Comparison of ENCODE assay signal across 23 mouse cellular contexts in genomic region chr16:21904636-21905035, GRCm38 (mm10). TPM values are rescaled to one million over a fixed set of nuclear protein-coding genes. Genes with fewer than 3 reads are reported as not detected.
DNase-seq lines count a peak whose midpoint lies in the region; ATAC-seq and TF ChIP-seq lines count a peak whose summit lies in the region.
"Had no signal": no experiment of that assay in that cellular context is flagged by ENCODE, and none has a peak within 500 bp of the region (broad histone marks: within the 10 kb centered on the region; RNA-seq: fewer than 3 reads in every experiment).

No protein-coding gene starts in this region.

- no peak overlapping the region for H3K27ac ChIP-seq in midbrain, embryonic 11.5 days (ENCODE audit: low read depth, low read length)
- no peak overlapping the region for H3K27ac ChIP-seq in midbrain, embryonic 16.5 days (ENCODE audit: low read length)
- H3K27ac ChIP-seq in CH12.LX (ENCODE audit: insufficient read depth, low read depth) = no peak overlapping the region

- H3K4me2 ChIP-seq in midbrain, embryonic 11.5 days = no peak overlapping the region
- no peak overlapping the region for H3K4me2 ChIP-seq in midbrain, embryonic 16.5 days (ENCODE audit: low read length)
- H3K4me2 ChIP-seq in CH12.LX (ENCODE audit: insufficient read depth, low read depth, poor library complexity, severe bottlenecking) = no peak overlapping the region

- no peaks in the 10 kb centered on the region for H3K79me2 ChIP-seq in CH12.LX (replicated peaks; ENCODE audit: control insufficient read depth, extremely low read depth, insufficient read depth, poor library complexity, severe bottlenecking)

- 93% methylated on average over 10 of the region's 10 CpGs for WGBS in midbrain, embryonic 11.5 days
- 88% methylated on average over 10 of the region's 10 CpGs for WGBS in midbrain, embryonic 16.5 days

- no peak for TF ChIP-seq EP300 in CH12.LX (IDR thresholded peaks at IDR 0.05; ENCODE audit: low read length)

- intact Hi-C loops in heart, postnatal 25 days (cut with DNase I) = no loop called here

- no peak for ATAC-seq in midbrain, embryonic 11.5 days (ENCODE audit: low FRiP score)
- no peak for ATAC-seq in midbrain, embryonic 16.5 days
- ATAC-seq: activated CD4-positive, CD25-positive, alpha-beta regulatory T cell, adult 4 months; CD4-positive, CD25-positive, alpha-beta regulatory T cell, adult 4 months; Patski had no signal

- dilution Hi-C loops in CH12.LX (cut with MboI; ENCODE audit: extremely low pct_ligation_motif_present, extremely low pct_unique_long_range_greater_than_20kb, low sequenced_read_pairs) = no loop called here

- in situ Hi-C loops in CH12.LX (cut with MboI; ENCODE audit: low pct_ligation_motif_present, low pct_unique_long_range_greater_than_20kb, low sequenced_read_pairs) = no loop called here

- TF ChIP-seq POLR2A in CH12.LX (IDR thresholded peaks at IDR 0.05; ENCODE audit: low read depth, low read length) = no peak

- no peaks in the 10 kb centered on the region for H3K9me3 ChIP-seq in midbrain, embryonic 11.5 days (ENCODE audit: control insufficient read depth, low read length)
- no peaks in the 10 kb centered on the region for H3K9me3 ChIP-seq in midbrain, embryonic 16.5 days (replicated peaks; ENCODE audit: control insufficient read depth, low read length, poor library complexity, severe bottlenecking)
- no peaks in the 10 kb centered on the region for H3K9me3 ChIP-seq in CH12.LX (replicated peaks; ENCODE audit: low read length)
- H3K9me3 ChIP-seq: G1E had no signal

- H3K27me3 ChIP-seq in midbrain, embryonic 11.5 days (ENCODE audit: control insufficient read depth, insufficient read depth, low read length) = no peaks in the 10 kb centered on the region
- no peaks in the 10 kb centered on the region for H3K27me3 ChIP-seq in midbrain, embryonic 16.5 days (ENCODE audit: control insufficient read depth, insufficient read depth, low read depth, low read length)
- H3K27me3 ChIP-seq in CH12.LX (replicated peaks) = no peaks in the 10 kb centered on the region
- H3K27me3 ChIP-seq: Patski had no signal

- peak; percentile 57 for DNase-seq in heart, adult 11 months
- no peak for DNase-seq in heart, postnatal 25 days (ENCODE audit: low spot score)
- DNase-seq in midbrain, embryonic 11.5 days (ENCODE audit: low spot score, missing footprints) = peak; percentile 75
- DNase-seq in CH12.LX (ENCODE audit: extremely low read depth) (no peak), R1 (ENCODE audit: low read depth, low spot score) (peak; percentile 18)
- no peak for DNase-seq in ovary, postnatal 36 days (ENCODE audit: low spot score)
- DNase-seq in cerebellum, adult 9-10 months = no peak
- DNase-seq: adrenal gland, adult 2 months; adrenal gland, adult 8-10 months; adrenal gland, postnatal 10 days; adrenal gland, postnatal 14 days; adrenal gland, postnatal 25 days; adrenal gland, postnatal 36 days; B cell, adult 2 months; cerebellum, adult 11 months; cerebellum, adult 11-12 months; cerebellum, adult 18-20 months; cerebellum, adult 2 months had no signal

- no peak for TF ChIP-seq CTCF in CH12.LX (conservative IDR thresholded peaks at IDR 0.05 in 1 of 2, IDR thresholded peaks at IDR 0.05 in 1 of 2; ENCODE audit: low read depth in 2 of 2, low read length in 2 of 2)

- no peak overlapping the region for H3K9ac ChIP-seq in midbrain, embryonic 11.5 days (ENCODE audit: low read length)
- no peak overlapping the region for H3K9ac ChIP-seq in midbrain, embryonic 16.5 days (ENCODE audit: low read depth, low read length)
- H3K9ac ChIP-seq in CH12.LX (ENCODE audit: insufficient read depth, low read depth) = no peak overlapping the region

- H3K4me3 ChIP-seq in midbrain, embryonic 11.5 days (ENCODE audit: low read depth, low read length) = no peak overlapping the region
- H3K4me3 ChIP-seq in midbrain, embryonic 16.5 days (ENCODE audit: low read depth, low read length) = no peak overlapping the region
- H3K4me3 ChIP-seq in CH12.LX (replicated peaks in 1 of 3; ENCODE audit: low read depth in 2 of 3, low read length in 2 of 3, poor library complexity in 1 of 3) = no peak overlapping the region

- H3K36me3 ChIP-seq in midbrain, embryonic 11.5 days (ENCODE audit: control insufficient read depth, insufficient read depth, low read length) = no peaks in the 10 kb centered on the region
- peaks cover 8% of the 10 kb centered on the region for H3K36me3 ChIP-seq in midbrain, embryonic 16.5 days (ENCODE audit: control insufficient read depth, insufficient read depth, low read length)
- peaks cover 3 to 22% of the 10 kb centered on the region in 2 experiments for H3K36me3 ChIP-seq in CH12.LX (replicated peaks in 1 of 2; ENCODE audit: control insufficient read depth in 1 of 2, insufficient read depth in 1 of 2, low read length in 1 of 2)
- H3K36me3 ChIP-seq: G1E had no signal

- peaks cover 2% of the 10 kb centered on the region; the same call in 1 of the 2 replicates for H3K4me1 ChIP-seq in midbrain, embryonic 11.5 days (ENCODE audit: control insufficient read depth, insufficient read depth, low read length)
- no peaks in the 10 kb centered on the region for H3K4me1 ChIP-seq in midbrain, embryonic 16.5 days (ENCODE audit: control insufficient read depth, insufficient read depth, low read length)
- H3K4me1 ChIP-seq in CH12.LX (ENCODE audit: control insufficient read depth in 1 of 2, insufficient read depth in 2 of 2) = peaks cover 7% of the 10 kb centered on the region in 2 experiments; a peak in 3 of 4 replicates

- no peak for TF ChIP-seq RAD21 in CH12.LX (IDR thresholded peaks at IDR 0.05; ENCODE audit: low read depth, low read length)

TF ChIP-seq in CH12.LX, 34 proteins besides CTCF, POLR2A, EP300 and RAD21:
- TF ChIP-seq CHD2 (IDR thresholded peaks at IDR 0.05; ENCODE audit: low read length) (0 out of 2 replicates have a peak, but pooled peaks have one; percentile 18), KAT2A (IDR thresholded peaks at IDR 0.05; ENCODE audit: insufficient replicate concordance, low read length) (no peak)

RNA-seq across cellular contexts. Expression of gene Tmem41a, which starts 42.7 kb away (rescaled TPM):
- total RNA-seq in heart, postnatal 25 days (2021) = 10 to 100 TPM in 1 of 2 experiments, 1 to 10 TPM in 1; 8.7 to 13.2 TPM
- 31.4 and 32.7 TPM in 2 replicates for polyA plus RNA-seq in midbrain, embryonic 11.5 days (2014; fragmentation: Nextera tagmentation; extraction: Ambion mirVana)
- 40.1 and 42.2 TPM in 2 replicates for polyA plus RNA-seq in midbrain, embryonic 16.5 days (2015; fragmentation: Nextera tagmentation; extraction: Ambion mirVana)
- 43.5 and 52.4 TPM in 2 replicates for total RNA-seq in CH12.LX (2012; rRNA removed)
- total RNA-seq in CH12.LX (2014; rRNA removed) = 59.9 and 62.0 TPM in 2 replicates
- polyA plus RNA-seq in CH12.LX (2012; ENCODE audit: insufficient read length, low read depth) = 87.1 and 93.9 TPM in 2 replicates

Comparison
In these comparisons a context has a peak if more than half of its experiments do, and no peak if none do; other contexts are left out.
1. DNase-seq: peak in heart, adult 11 months (single experiment), midbrain, embryonic 11.5 days (single experiment) and R1 (single experiment); none in heart, postnatal 25 days (single experiment), CH12.LX (single experiment), ovary, postnatal 36 days (single experiment) and cerebellum, adult 9-10 months (single experiment).